Mouse (Mus musculus) kidney, adult 2 months (tissue): ENCODE results near the gene Lsamp. TPM values are rescaled to one million over a fixed set of nuclear protein-coding genes. Genes with fewer than 3 reads are reported as not detected.

Experiments used
- DNase-seq: peaks from one replicate; pipeline ENCODE4 v3.0.0; 2021
- H3K27ac ChIP-seq: fragments of 200-500 bp; 2 replicates; pipeline ENCODE4 v1.5.1; 2012; ENCODE audit warnings: low read depth, low read length, control low read depth, inconsistent platforms; ENCODE audit not compliant: insufficient read depth
- H3K27me3 ChIP-seq: fragments of 200-500 bp; replicated peaks from 2 replicates; pipeline ENCODE4 v1.6.1; 2012; ENCODE audit warnings: mild to moderate bottlenecking, moderate library complexity, low read length, inconsistent platforms; ENCODE audit not compliant: control insufficient read depth, insufficient read depth
- H3K36me3 ChIP-seq: fragments of 200-500 bp; 2 replicates; pipeline ENCODE4 v1.6.1; 2012; ENCODE audit warnings: mild to moderate bottlenecking, moderate library complexity, low read length, inconsistent platforms; ENCODE audit not compliant: control insufficient read depth, insufficient read depth
- H3K4me1 ChIP-seq: fragments of 200-500 bp; 2 replicates; pipeline ENCODE4 v1.6.1; 2011; ENCODE audit warnings: low read length; ENCODE audit not compliant: control insufficient read depth, insufficient read depth
- H3K4me3 ChIP-seq: fragments of 200-500 bp; 2 replicates; pipeline ENCODE4 v1.5.1; 2011; ENCODE audit warnings: mild to moderate bottlenecking, low read depth, low read length, control low read depth; ENCODE audit not compliant: insufficient read depth
- CTCF ChIP-seq: fragments of 200-500 bp; conservative IDR thresholded peaks from 2 replicates; pipeline ENCODE4 v1.5.1; 2011; ENCODE audit warnings: low read depth, mild to moderate bottlenecking, control low read depth, low read length, moderate library complexity, mixed read lengths; ENCODE audit not compliant: insufficient read depth, insufficient read length
- POLR2A ChIP-seq: fragments of 200-500 bp; IDR thresholded peaks from one replicate; pipeline ENCODE4 v1.6.1; 2011; ENCODE audit warnings: low read depth, low read length, control low read depth
- WGBS: fragments of 180-500 bp; shearing (Covaris S2); methylation state at CpG from one replicate; pipeline ENCODE4 v1.1.7; 2018; 5-methylcytosine and 5-hydroxymethylcytosine counted together
- polyA plus RNA-seq: library from polyadenylated mRNA; depleted of rRNA; stranded (reverse); fragments of >200 nt; gene quantifications from 2 replicates; pipeline ENCODE4 v1.2.3, GENCODE M21; 2012

Lsamp gene
- polyA plus RNA-seq, 1 experiment: 0.38 TPM

- TF ChIP-seq CTCF: no peak
- no peak for TF ChIP-seq POLR2A
- DNase-seq: no peak
- Histone ChIP-seq H3K36me3 (no peaks in the 10 kb centered on the region), H3K27ac (no peak overlapping the region), H3K4me1 (no peaks in the 10 kb centered on the region), H3K4me3 (no peak overlapping the region), H3K27me3 (no peaks in the 10 kb centered on the region)
- WGBS: 78% methylated on average over 6 of the region's 6 CpGs
These were observed 486.8 kb downstream of the Lsamp start for GRCm38 (mm10) chr16:40470946-40471345.

- DNase-seq: no peak
- H3K27ac ChIP-seq: no peak overlapping the region
- 60% methylated on average over 5 of the region's 5 CpGs for WGBS
- H3K27me3 ChIP-seq: no peaks in the 10 kb centered on the region
- H3K36me3 ChIP-seq: no peaks in the 10 kb centered on the region
- H3K4me3 ChIP-seq: no peak overlapping the region
- TF ChIP-seq CTCF (no peak), POLR2A (no peak)
- no peaks in the 10 kb centered on the region for H3K4me1 ChIP-seq
These were observed 487.8 kb downstream of the Lsamp start for GRCm38 (mm10) chr16:40471967-40472366.

- H3K27ac ChIP-seq: no peak overlapping the region
- H3K36me3 ChIP-seq: no peaks in the 10 kb centered on the region
- no peaks in the 10 kb centered on the region for H3K27me3 ChIP-seq
- no peaks in the 10 kb centered on the region for H3K4me1 ChIP-seq
- H3K4me3 ChIP-seq: no peak overlapping the region
- no peak for TF ChIP-seq POLR2A
- no peak for TF ChIP-seq CTCF
- DNase-seq: no peak
- 89% methylated on average over 2 of the region's 2 CpGs for WGBS
These were observed 507.4 kb downstream of the Lsamp start for GRCm38 (mm10) chr16:40491606-40492005.

GRCm38 (mm10) chr16:40504262-40504960 is 520.2 kb downstream of the Lsamp start:
- TF ChIP-seq POLR2A: no peak
- no peak for TF ChIP-seq CTCF
- WGBS: 65% methylated on average over 3 of the region's 3 CpGs
- H3K36me3 ChIP-seq: no peaks in the 10 kb centered on the region

GRCm38 (mm10) chr16:40509146-40510030 is 525.2 kb downstream of the Lsamp start:
- no peak for TF ChIP-seq CTCF
- no peak for TF ChIP-seq POLR2A
- 81% methylated on average over 7 of the region's 7 CpGs for WGBS
- Histone ChIP-seq H3K27me3 (no peaks in the 10 kb centered on the region), H3K36me3 (no peaks in the 10 kb centered on the region), H3K4me1 (no peaks in the 10 kb centered on the region), H3K27ac (no peak overlapping the region), H3K4me3 (no peak overlapping the region)
- no peak for DNase-seq

More at GRCm38 (mm10) chr16:40504262-40504960, 520.2 kb downstream of the Lsamp start:
- Histone ChIP-seq H3K4me1 (no peaks in the 10 kb centered on the region), H3K4me3 (no peak overlapping the region), H3K27me3 (no peaks in the 10 kb centered on the region), H3K27ac (no peak overlapping the region)
- DNase-seq: no peak

GRCm38 (mm10) chr16:40536754-40537153 is 552.6 kb downstream of the Lsamp start:
- H3K27me3 ChIP-seq: no peaks in the 10 kb centered on the region
- no peak overlapping the region for H3K27ac ChIP-seq
- TF ChIP-seq POLR2A: no peak
- no peak for TF ChIP-seq CTCF
- H3K4me3 ChIP-seq: no peak overlapping the region
- H3K36me3 ChIP-seq: no peaks in the 10 kb centered on the region
- H3K4me1 ChIP-seq: no peaks in the 10 kb centered on the region
- 16% methylated on average over 1 of the region's 1 CpGs for WGBS
- no peak for DNase-seq

- no peaks in the 10 kb centered on the region; the same call in 1 of the 2 replicates for H3K27me3 ChIP-seq
- H3K27ac ChIP-seq: no peak overlapping the region
- TF ChIP-seq CTCF (no peak), POLR2A (no peak)
- WGBS: 87% methylated on average over 4 of the region's 4 CpGs
- H3K36me3 ChIP-seq: no peaks in the 10 kb centered on the region
- H3K4me1 ChIP-seq: no peaks in the 10 kb centered on the region
- DNase-seq: no peak
- H3K4me3 ChIP-seq: no peak overlapping the region
These were observed 565.5 kb downstream of the Lsamp start for GRCm38 (mm10) chr16:40549663-40550062.
